Mouse (Mus musculus) CD4-positive, CD25-positive, alpha-beta regulatory T cell, adult 4 months (primary cell): ENCODE measurements around the gene Def8. TPM values are rescaled to one million over a fixed set of nuclear protein-coding genes. Genes with fewer than 3 reads are reported as not detected.
"Not testable (repeated sequence)": the region's sequence is repeated elsewhere in the genome, so short reads cannot be mapped to it uniquely, and the experiment has no call there.

Source experiments
- ATAC-seq: one replicate; pipeline ENCODE4 v1.8.0; 2017
- polyA plus RNA-seq, 2 experiments: library from polyadenylated mRNA; unstranded; fragments of 100-300 nt; shearing (Covaris generic); gene quantifications; one replicate each; pipeline ENCODE4 v1.2.1; 2017

Def8 gene
- polyA plus RNA-seq, 2 experiments from 2014 or later: 6.9 to 14.2 TPM

GRCm38 (mm10) chr8:123414255-123414654, 9.1 kb upstream of the Def8 start:
- no peak for ATAC-seq

GRCm38 (mm10) chr8:123414997-123415696, 8.2 kb upstream of the Def8 start:
- not testable (repeated sequence) for ATAC-seq

GRCm38 (mm10) chr8:123415967-123416943, 7.1 kb upstream of the Def8 start:
- no peak for ATAC-seq

GRCm38 (mm10) chr8:123416944-123417555, 6.3 kb upstream of the Def8 start:
- ATAC-seq: no peak

GRCm38 (mm10) chr8:123419711-123420110, 3.6 kb upstream of the Def8 start:
- no peak for ATAC-seq

- no peak for ATAC-seq
Observed at GRCm38 (mm10) chr8:123420525-123421281, 2.6 kb upstream of the Def8 start.

GRCm38 (mm10) chr8:123421325-123421724, 2.0 kb upstream of the Def8 start:
- ATAC-seq: no peak

GRCm38 (mm10) chr8:123422056-123422780, 1.1 kb upstream of the Def8 start:
- ATAC-seq: no peak

GRCm38 (mm10) chr8:123422781-123423159, 557 bp upstream of the Def8 start:
- no peak for ATAC-seq

- no peak for ATAC-seq
Observed at GRCm38 (mm10) chr8:123426511-123427509, 3.5 kb downstream of the Def8 start.

- no peak for ATAC-seq
Observed at GRCm38 (mm10) chr8:123427639-123428275, 4.4 kb downstream of the Def8 start.

- ATAC-seq: no peak
Observed at GRCm38 (mm10) chr8:123428343-123428893, 5.1 kb downstream of the Def8 start.

GRCm38 (mm10) chr8:123428939-123429721, 5.8 kb downstream of the Def8 start:
- no peak for ATAC-seq

GRCm38 (mm10) chr8:123429722-123430013, 6.3 kb downstream of the Def8 start:
- ATAC-seq: not testable (repeated sequence)

GRCm38 (mm10) chr8:123430936-123431335, 7.6 kb downstream of the Def8 start:
- ATAC-seq: not testable (repeated sequence)

GRCm38 (mm10) chr8:123431616-123432365, 8.5 kb downstream of the Def8 start:
- no peak for ATAC-seq

- ATAC-seq: no peak
Observed at GRCm38 (mm10) chr8:123432381-123432780, 9.1 kb downstream of the Def8 start.
